Mouse (Mus musculus): ENCODE data around the gene Zdhhc9.

DNA sequence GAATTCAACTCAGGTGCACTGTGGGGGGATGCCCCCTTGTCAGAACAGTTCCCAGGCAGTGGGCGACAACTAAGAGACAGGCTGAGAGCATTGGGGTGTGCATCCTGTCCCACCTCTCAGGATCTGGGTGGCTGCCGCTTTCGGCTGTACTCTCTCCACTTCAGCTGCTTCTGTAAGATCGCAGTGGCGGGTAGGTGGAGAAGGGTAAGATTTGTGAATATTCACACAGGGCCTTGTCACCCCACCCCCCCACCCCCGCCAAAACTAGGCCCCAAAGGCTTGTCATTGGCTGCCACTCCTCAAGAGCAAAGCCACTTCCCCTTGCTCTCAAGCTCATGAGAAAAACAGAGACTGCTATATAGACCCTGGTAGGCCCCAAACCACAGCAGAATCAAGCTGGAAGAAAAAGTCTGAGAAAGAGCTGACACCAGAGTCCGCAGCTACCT is 60.9 kb downstream of the Zdhhc9 start:
- TF ChIP-seq GATA1 (IDR thresholded peaks at IDR 0.05; ENCODE audit: low read length) = no peak
- no peak for TF ChIP-seq TAL1 (IDR thresholded peaks at IDR 0.05; ENCODE audit: low read length)

Measured in erythroblast, embryonic 14.5 days (primary cell).